Mouse (Mus musculus) CH12F3 (cell line): ENCODE measurements around the gene Pacsin2.

Experiments
- in situ Hi-C: fragments of 300-500 bp; cut with MboI; formaldehyde crosslinking; loops from 2 replicates; pipeline ENCODE4 v1.14.3; 2020; ENCODE audit warnings: low sequenced_read_pairs

Pacsin2 gene

GRCm38 (mm10) chr15:83452219-83452760, 12.1 kb downstream of the Pacsin2 start:
- in situ Hi-C loops, result no loop called here

- in situ Hi-C loops, result no loop called here
Observed at GRCm38 (mm10) chr15:83451621-83452210, 12.7 kb downstream of the Pacsin2 start.

GRCm38 (mm10) chr15:83450007-83450406, 14.4 kb downstream of the Pacsin2 start:
- in situ Hi-C loops, result no loop called here

GRCm38 (mm10) chr15:83448646-83449045, 15.8 kb downstream of the Pacsin2 start:
- in situ Hi-C loops, result no loop called here

GRCm38 (mm10) chr15:83447791-83448544, 16.4 kb downstream of the Pacsin2 start:
- in situ Hi-C loops, result no loop called here

GRCm38 (mm10) chr15:83445908-83446307, 18.5 kb downstream of the Pacsin2 start:
- in situ Hi-C loops, result no loop called here

- in situ Hi-C loops, result no loop called here
Observed at GRCm38 (mm10) chr15:83445383-83445782, 19.0 kb downstream of the Pacsin2 start.

GRCm38 (mm10) chr15:83444425-83444824, 20.0 kb downstream of the Pacsin2 start:
- in situ Hi-C loops, result no loop called here

GRCm38 (mm10) chr15:83442495-83443037, 21.8 kb downstream of the Pacsin2 start:
- in situ Hi-C loops, result no loop called here

- in situ Hi-C loops, result no loop called here
Observed at GRCm38 (mm10) chr15:83440726-83441125, 23.7 kb downstream of the Pacsin2 start.

GRCm38 (mm10) chr15:83436541-83436940, 27.9 kb downstream of the Pacsin2 start:
- in situ Hi-C loops, result no loop called here

- in situ Hi-C loops, result no loop called here
Observed at GRCm38 (mm10) chr15:83435324-83436090, 28.9 kb downstream of the Pacsin2 start.

- in situ Hi-C loops, result no loop called here
Observed at GRCm38 (mm10) chr15:83434692-83435091, 29.7 kb downstream of the Pacsin2 start.

- in situ Hi-C loops, result no loop called here
Observed at GRCm38 (mm10) chr15:83433344-83433743, 31.1 kb downstream of the Pacsin2 start.

- in situ Hi-C loops, result no loop called here
Observed at GRCm38 (mm10) chr15:83432231-83433031, 32.0 kb downstream of the Pacsin2 start.

- in situ Hi-C loops, result no loop called here
Observed at GRCm38 (mm10) chr15:83430986-83431763, 33.2 kb downstream of the Pacsin2 start.

GRCm38 (mm10) chr15:83430419-83430818, 34.0 kb downstream of the Pacsin2 start:
- in situ Hi-C loops, result no loop called here

- in situ Hi-C loops, result no loop called here
Observed at GRCm38 (mm10) chr15:83428586-83428985, 35.8 kb downstream of the Pacsin2 start.

- in situ Hi-C loops, result no loop called here
Observed at GRCm38 (mm10) chr15:83427294-83428163, 36.9 kb downstream of the Pacsin2 start.
